Mouse (Mus musculus): Measurements from ENCODE around the gene Hivep3. TPM values are rescaled to one million over a fixed set of nuclear protein-coding genes. Genes with fewer than 3 reads are reported as not detected.

Gene Hivep3
- total and polyA plus RNA-seq, 3 experiments = 14.4 to 32.3 (median 21.2) TPM

DNA sequence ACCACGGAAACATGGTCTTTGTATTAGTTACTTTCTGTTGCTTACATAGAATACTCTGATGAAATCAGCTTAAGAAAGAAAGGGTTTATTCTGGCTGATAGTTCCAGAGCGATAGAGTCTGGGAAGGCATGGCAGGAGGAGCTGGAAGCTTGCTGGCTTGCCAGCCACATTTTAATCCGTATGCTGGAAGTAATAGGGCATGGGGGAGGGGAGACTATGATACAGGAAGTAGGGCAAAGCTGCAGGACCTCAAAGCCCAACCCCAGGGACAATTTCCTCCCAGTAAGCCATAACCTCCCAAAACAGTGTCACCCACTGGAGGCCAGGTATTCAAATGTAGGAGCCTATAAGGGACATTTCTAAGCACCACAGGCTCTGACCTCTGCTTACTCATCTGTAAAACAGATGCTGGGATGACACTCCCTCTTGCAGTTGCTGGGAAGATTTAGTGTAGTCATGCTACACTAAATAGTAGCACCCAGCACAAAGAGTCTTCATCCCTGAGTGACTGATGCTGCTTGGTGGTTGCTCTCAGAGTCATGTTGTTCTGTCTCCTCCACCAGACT is 112.1 kb downstream of the Hivep3 start:
- no peak for TF ChIP-seq BHLHE40 (IDR thresholded peaks at IDR 0.05; ENCODE audit: low read depth, low read length)
- TF ChIP-seq NRF1 (IDR thresholded peaks at IDR 0.05; ENCODE audit: low read depth, low read length) = no peak
- no peak for TF ChIP-seq KAT2A (IDR thresholded peaks at IDR 0.05; ENCODE audit: insufficient replicate concordance, low read length)
- TF ChIP-seq SIN3A (IDR thresholded peaks at IDR 0.05; ENCODE audit: low read length) = no peak
- TF ChIP-seq EP300 (IDR thresholded peaks at IDR 0.05; ENCODE audit: low read length) = peak; percentile 61
- no peak for TF ChIP-seq ZKSCAN1 (IDR thresholded peaks at IDR 0.05; ENCODE audit: borderline replicate concordance, low read depth, low read length)
- no peak for TF ChIP-seq ZC3H11A (IDR thresholded peaks at IDR 0.05; ENCODE audit: low read depth, low read length)
- TF ChIP-seq MXI1 (IDR thresholded peaks at IDR 0.05; ENCODE audit: low read depth, low read length) = no peak
- TF ChIP-seq CHD1 (IDR thresholded peaks at IDR 0.05; ENCODE audit: low read depth, low read length) = no peak
- no peak; the same call in 1 of the 2 replicates for TF ChIP-seq RAD21 (IDR thresholded peaks at IDR 0.05; ENCODE audit: low read depth, low read length)
- no peak for TF ChIP-seq NELFE (IDR thresholded peaks at IDR 0.05; ENCODE audit: low read depth, low read length)
- TF ChIP-seq JUND (conservative IDR thresholded peaks at IDR 0.05; ENCODE audit: low read depth, low read length) = no peak
- TF ChIP-seq CHD2 (IDR thresholded peaks at IDR 0.05; ENCODE audit: low read length) = 0 out of 2 replicates have a peak, but pooled peaks have one; percentile 22
- no peak for TF ChIP-seq MEF2A (IDR thresholded peaks at IDR 0.05; ENCODE audit: borderline replicate concordance, low read depth, low read length)
- TF ChIP-seq TCF12 (IDR thresholded peaks at IDR 0.05; ENCODE audit: low read depth, low read length) = no peak
- peak; percentile 58 for TF ChIP-seq ELF1 (IDR thresholded peaks at IDR 0.05; ENCODE audit: low read depth, low read length)
- no peak for TF ChIP-seq ZNF384 (IDR thresholded peaks at IDR 0.05; ENCODE audit: low read depth, low read length)
- TF ChIP-seq MYC (IDR thresholded peaks at IDR 0.05; ENCODE audit: low read depth, low read length) = no peak
- TF ChIP-seq TBP (conservative IDR thresholded peaks at IDR 0.05; ENCODE audit: low read depth, low read length) = no peak
- no peak for TF ChIP-seq MAZ (IDR thresholded peaks at IDR 0.05; ENCODE audit: low read depth, low read length)
- no peak for TF ChIP-seq HCFC1 (IDR thresholded peaks at IDR 0.05; ENCODE audit: low read depth, low read length)
- TF ChIP-seq USF1 (IDR thresholded peaks at IDR 0.05; ENCODE audit: low read depth, low read length) = no peak
- no peak for TF ChIP-seq PAX5 (IDR thresholded peaks at IDR 0.05; ENCODE audit: low read length)
- no peak for TF ChIP-seq JUN (IDR thresholded peaks at IDR 0.05; ENCODE audit: insufficient read depth, low read depth, low read length)
- peak; percentile 50 for TF ChIP-seq ETS1 (conservative IDR thresholded peaks at IDR 0.05; ENCODE audit: low read depth, low read length)
- TF ChIP-seq E2F4 (IDR thresholded peaks at IDR 0.05; ENCODE audit: insufficient replicate concordance, low read depth, low read length) = no peak
- no peak for TF ChIP-seq GABPA (IDR thresholded peaks at IDR 0.05; ENCODE audit: insufficient replicate concordance, low read depth, low read length)
- TF ChIP-seq IRF4 (IDR thresholded peaks at IDR 0.05; ENCODE audit: low read depth, low read length) = 0 out of 2 replicates have a peak, but pooled peaks have one; percentile 13
- no peak for TF ChIP-seq POLR2AphosphoS2 (IDR thresholded peaks at IDR 0.05; ENCODE audit: low read depth, low read length)
- no peak for TF ChIP-seq USF2 (conservative IDR thresholded peaks at IDR 0.05; ENCODE audit: low read depth, low read length)
- TF ChIP-seq CTCF (conservative IDR thresholded peaks at IDR 0.05 in 1 of 2, IDR thresholded peaks at IDR 0.05 in 1 of 2; ENCODE audit: low read depth in 2 of 2, low read length in 2 of 2) = no peak
- H3K79me2 ChIP-seq (replicated peaks; ENCODE audit: control insufficient read depth, extremely low read depth, insufficient read depth, poor library complexity, severe bottlenecking) = no peaks in the 10 kb centered on the region
- H3K4me3 ChIP-seq (replicated peaks in 1 of 3; ENCODE audit: low read depth in 2 of 3, low read length in 2 of 3, poor library complexity in 1 of 3) = no peak overlapping the region
- H3K36me3 ChIP-seq (replicated peaks in 1 of 2; ENCODE audit: control insufficient read depth in 1 of 2, insufficient read depth in 1 of 2, low read length in 1 of 2) = no peaks in the 10 kb centered on the region
- no peak overlapping the region for H3K4me2 ChIP-seq (ENCODE audit: insufficient read depth, low read depth, poor library complexity, severe bottlenecking)
- H3K4me1 ChIP-seq (ENCODE audit: control insufficient read depth in 1 of 2, insufficient read depth in 2 of 2) = peaks cover 29 to 84% of the 10 kb centered on the region in 2 experiments
- DNase-seq (ENCODE audit: extremely low read depth) = peak; percentile 58
- no peak overlapping the region for H3K9ac ChIP-seq (ENCODE audit: insufficient read depth, low read depth)
- no peaks in the 10 kb centered on the region for H3K9me3 ChIP-seq (replicated peaks; ENCODE audit: low read length)
- H3K27me3 ChIP-seq (replicated peaks) = no peaks in the 10 kb centered on the region
- in situ Hi-C loops (cut with MboI; ENCODE audit: low pct_ligation_motif_present, low pct_unique_long_range_greater_than_20kb, low sequenced_read_pairs) (no loop called here), dilution Hi-C loops (cut with MboI; ENCODE audit: extremely low pct_ligation_motif_present, extremely low pct_unique_long_range_greater_than_20kb, low sequenced_read_pairs) (no loop called here)
- H3K27ac ChIP-seq (ENCODE audit: insufficient read depth, low read depth) = no peak overlapping the region
